Mouse (Mus musculus) ES-Bruce4 (cell line): ENCODE data around the gene Nphp4. TPM values are rescaled to one million over a fixed set of nuclear protein-coding genes. Genes with fewer than 3 reads are reported as not detected.
"Not testable (repeated sequence)": the region's sequence is repeated elsewhere in the genome, so short reads cannot be mapped to it uniquely, and the experiment has no call there.

Experiments
- H3K27ac ChIP-seq: 2 replicates; pipeline ENCODE4 v1.5.1; 2012; ENCODE audit warnings: low read length, inconsistent platforms; ENCODE audit not compliant: insufficient read depth
- H3K27me3 ChIP-seq: 2 replicates; pipeline ENCODE4 v1.6.1; 2012; ENCODE audit warnings: mild to moderate bottlenecking, low read length, inconsistent platforms; ENCODE audit not compliant: control insufficient read depth, poor library complexity, insufficient read depth, severe bottlenecking
- H3K36me3 ChIP-seq: 2 replicates; pipeline ENCODE4 v1.6.1; 2012; ENCODE audit warnings: inconsistent platforms, mild to moderate bottlenecking, low read length, moderate library complexity; ENCODE audit not compliant: control insufficient read depth, poor library complexity, insufficient read depth, severe bottlenecking
- H3K4me1 ChIP-seq: one replicate; pipeline ENCODE4 v1.8.1; 2011; ENCODE audit warnings: low read length; ENCODE audit not compliant: control insufficient read depth, insufficient read depth
- H3K4me3 ChIP-seq: 2 replicates; pipeline ENCODE4 v1.5.1; 2011; ENCODE audit warnings: low read depth, mild to moderate bottlenecking, low read length
- H3K9ac ChIP-seq: 2 replicates; pipeline ENCODE4 v1.6.1; 2012; ENCODE audit warnings: low read depth, mild to moderate bottlenecking, inconsistent platforms; ENCODE audit not compliant: poor library complexity, severe bottlenecking
- H3K9me3 ChIP-seq: replicated peaks from 2 replicates; pipeline ENCODE4 v1.6.1; 2012; ENCODE audit warnings: mild to moderate bottlenecking, low read length, inconsistent platforms; ENCODE audit not compliant: control insufficient read depth, poor library complexity, insufficient read depth, severe bottlenecking
- CTCF ChIP-seq: IDR thresholded peaks from one replicate; pipeline ENCODE4 v1.8.1; 2011; ENCODE audit warnings: low read depth, low read length
- EP300 ChIP-seq: IDR thresholded peaks from 2 replicates; pipeline ENCODE4 v1.6.1; 2011; ENCODE audit warnings: low read depth, low read length; ENCODE audit not compliant: insufficient read depth
- POLR2A ChIP-seq: IDR thresholded peaks from one replicate; pipeline ENCODE4 v1.8.1; 2011; ENCODE audit warnings: low read length; ENCODE audit not compliant: insufficient read depth
- polyA plus RNA-seq: library from polyadenylated mRNA; stranded (reverse); fragments of >200 nt; gene quantifications from 2 replicates; pipeline ENCODE4 v1.2.4, GENCODE M21; 2011; ENCODE audit warnings: low read depth; ENCODE audit not compliant: missing spikeins, insufficient read depth, insufficient read length

Gene Nphp4
- polyA plus RNA-seq, 1 experiment, result 4.8 TPM

DNA sequence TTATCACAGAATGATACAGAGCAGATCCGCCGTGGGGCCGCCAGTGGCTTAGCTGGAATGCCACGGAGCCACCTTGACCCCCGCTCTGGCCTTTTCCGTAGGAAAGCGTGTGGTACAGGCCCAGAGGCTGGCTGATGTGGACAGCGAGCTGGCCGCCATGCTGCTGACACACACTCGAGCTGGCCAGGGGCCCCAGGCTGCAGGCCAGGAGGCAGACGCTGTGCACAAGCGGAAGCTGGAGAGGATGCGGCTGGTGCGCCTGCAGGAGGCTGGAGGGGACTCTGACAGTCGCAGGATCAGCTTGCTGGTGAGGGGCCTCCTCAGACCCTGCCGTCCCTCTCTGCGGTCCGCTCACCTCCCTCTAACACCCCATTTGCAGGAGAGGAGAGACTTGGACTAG lies 77.9 kb downstream of the Nphp4 start:
- H3K4me1 ChIP-seq, result no peaks in the 10 kb centered on the region
- H3K27me3 ChIP-seq, result no peaks in the 10 kb centered on the region
- H3K27ac ChIP-seq, result no peak overlapping the region
- no peak overlapping the region for H3K9ac ChIP-seq
- no peaks in the 10 kb centered on the region for H3K9me3 ChIP-seq
- H3K4me3 ChIP-seq, result peak overlapping the region; percentile 69
- TF ChIP-seq EP300 (no peak), POLR2A (no peak), CTCF (no peak)
- no peaks in the 10 kb centered on the region for H3K36me3 ChIP-seq

DNA sequence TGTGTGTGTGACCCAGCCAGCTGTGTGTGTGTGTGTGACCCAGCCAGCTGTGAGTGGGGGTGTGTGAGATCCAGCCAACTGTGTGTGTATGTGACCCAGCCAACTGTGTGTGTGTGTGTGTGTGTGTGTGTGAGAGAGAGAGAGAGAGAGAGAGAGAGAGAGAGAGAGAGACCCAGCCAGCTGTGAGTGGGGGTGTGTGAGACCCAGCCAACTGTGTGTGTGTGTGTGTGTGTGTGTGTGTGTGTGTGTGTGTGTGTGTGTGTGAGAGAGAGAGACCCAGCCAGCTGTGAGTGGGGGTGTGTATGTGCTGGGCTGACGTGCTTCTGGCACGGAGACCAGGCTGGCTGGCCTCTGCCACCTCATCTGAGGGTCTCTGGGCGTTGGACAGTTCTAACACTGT lies 79.3 kb downstream of the Nphp4 start:
- not testable (repeated sequence) for H3K36me3 ChIP-seq, H3K27ac ChIP-seq, H3K9me3 ChIP-seq, H3K4me1 ChIP-seq, H3K4me3 ChIP-seq, H3K27me3 ChIP-seq, H3K9ac ChIP-seq

DNA sequence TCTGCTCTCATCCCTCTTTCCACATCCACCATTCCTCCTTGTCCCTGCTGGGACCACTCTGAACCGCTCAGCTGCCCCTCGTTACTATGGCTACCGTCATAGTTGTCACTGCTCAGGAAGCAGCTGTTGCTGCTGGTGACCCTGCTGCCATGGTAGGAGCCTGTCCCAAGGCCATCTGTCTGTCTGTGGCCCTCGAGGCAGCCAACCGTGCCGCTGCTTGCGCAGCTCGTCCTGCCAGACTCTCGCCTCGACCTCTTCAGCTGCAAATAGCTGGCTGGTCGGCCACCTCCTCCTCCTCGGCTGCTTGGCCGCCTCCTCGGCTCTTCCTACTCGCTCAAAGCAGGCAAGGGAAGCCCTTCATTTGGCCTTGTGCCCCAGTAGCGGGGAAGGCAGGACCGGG lies 81.7 kb downstream of the Nphp4 start:
- Histone ChIP-seq H3K4me3 (no peak overlapping the region), H3K9me3 (no peaks in the 10 kb centered on the region), H3K4me1 (no peaks in the 10 kb centered on the region)

DNA sequence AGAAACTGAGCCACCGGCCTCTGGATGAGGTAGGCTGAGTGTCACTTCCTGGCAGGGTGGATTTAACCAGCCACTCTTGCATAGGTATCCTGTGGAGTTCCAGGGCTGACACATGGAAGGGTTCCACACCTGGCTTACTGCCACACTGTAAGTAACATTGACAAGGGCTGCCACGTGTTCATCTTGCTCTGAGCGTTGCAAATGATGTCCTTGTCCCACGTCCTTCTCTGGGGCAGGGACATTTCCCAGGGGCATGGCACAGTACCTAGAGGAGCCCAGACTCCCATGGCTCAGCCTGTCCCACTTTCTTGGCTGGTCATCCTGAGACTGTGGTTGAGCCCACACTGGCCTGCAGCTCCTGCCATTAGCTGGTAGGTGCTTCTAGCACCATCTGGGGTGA lies 91.5 kb downstream of the Nphp4 start:
- Histone ChIP-seq H3K9ac (no peak overlapping the region), H3K36me3 (no peaks in the 10 kb centered on the region), H3K4me3 (no peak overlapping the region), H3K9me3 (no peaks in the 10 kb centered on the region), H3K27ac (no peak overlapping the region), H3K27me3 (no peaks in the 10 kb centered on the region), H3K4me1 (no peaks in the 10 kb centered on the region)
- no peak for TF ChIP-seq CTCF
- TF ChIP-seq POLR2A, result no peak
- TF ChIP-seq EP300, result no peak

More for the DNA sequence above, 81.7 kb downstream of the Nphp4 start:
- H3K36me3 ChIP-seq, result no peaks in the 10 kb centered on the region
- TF ChIP-seq CTCF (no peak), EP300 (no peak), POLR2A (no peak)
- no peak overlapping the region for H3K9ac ChIP-seq
- no peaks in the 10 kb centered on the region for H3K27me3 ChIP-seq
- no peak overlapping the region for H3K27ac ChIP-seq

DNA sequence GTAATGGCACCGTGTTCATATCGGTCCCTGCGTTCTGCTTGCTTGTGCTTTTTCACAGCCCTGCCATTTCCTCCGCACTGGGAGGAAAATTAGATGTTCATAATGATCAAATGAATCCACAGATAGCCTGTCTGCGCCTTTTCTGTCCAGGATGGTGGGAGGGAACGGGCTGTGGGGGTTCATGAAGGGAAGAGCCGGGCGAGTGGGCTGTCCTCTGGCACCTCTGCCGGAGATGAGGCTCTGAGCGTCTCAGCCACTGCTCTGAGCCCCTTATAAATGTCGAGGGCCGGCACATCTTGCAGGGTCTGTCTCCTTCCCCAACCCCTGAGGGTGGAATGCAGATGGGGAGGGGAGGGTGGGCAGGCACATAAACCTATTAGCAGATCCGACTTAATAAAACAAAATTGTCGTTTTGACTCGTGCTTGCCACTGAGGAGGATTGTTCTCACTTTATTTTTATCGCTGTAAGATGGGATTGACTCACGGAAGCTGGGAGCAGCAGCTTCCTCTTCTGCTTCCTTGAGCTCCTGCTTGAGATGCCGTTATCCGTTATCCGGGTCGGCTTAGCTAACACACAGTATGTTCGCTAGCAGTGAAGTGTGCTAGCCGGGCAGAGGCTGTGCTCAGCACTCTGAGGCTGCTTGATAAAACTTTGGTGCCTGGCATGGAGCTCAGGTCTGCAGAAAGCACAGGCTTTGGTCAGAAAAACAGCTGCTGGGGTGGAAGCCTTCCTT lies 92.3 kb downstream of the Nphp4 start:
- Histone ChIP-seq H3K36me3 (no peaks in the 10 kb centered on the region), H3K27ac (no peak overlapping the region)

DNA sequence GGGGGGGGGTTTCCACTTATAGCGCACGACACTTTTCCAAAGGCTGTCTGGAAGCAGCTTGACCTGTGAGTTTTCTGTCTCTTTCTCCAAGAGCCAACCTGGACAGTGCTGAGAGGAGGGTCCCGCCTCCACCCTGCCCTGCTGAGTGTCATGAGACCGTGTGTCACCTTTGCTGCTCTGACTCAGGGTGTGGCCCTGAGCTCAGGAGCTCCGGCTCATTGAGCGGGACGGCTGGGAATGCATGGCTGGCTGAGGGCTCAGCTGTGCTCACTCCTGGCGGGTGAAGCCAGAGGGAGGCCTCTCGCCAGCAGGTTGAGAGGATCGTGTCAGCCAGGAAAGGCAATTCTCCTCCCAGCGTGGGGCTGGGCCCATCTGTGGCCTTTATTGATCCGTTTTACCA lies 97.8 kb downstream of the Nphp4 start:
- H3K9ac ChIP-seq, result no peak overlapping the region
- no peak overlapping the region for H3K27ac ChIP-seq
- no peaks in the 10 kb centered on the region for H3K4me1 ChIP-seq
- H3K27me3 ChIP-seq, result no peaks in the 10 kb centered on the region
- H3K36me3 ChIP-seq, result no peaks in the 10 kb centered on the region
- TF ChIP-seq POLR2A (no peak), CTCF (no peak), EP300 (peak; percentile 43; the same call in 1 of the 2 replicates)
- no peaks in the 10 kb centered on the region for H3K9me3 ChIP-seq
- H3K4me3 ChIP-seq, result no peak overlapping the region

More for the DNA sequence above, 92.3 kb downstream of the Nphp4 start:
- Histone ChIP-seq H3K27me3 (no peaks in the 10 kb centered on the region), H3K9me3 (no peaks in the 10 kb centered on the region), H3K4me1 (no peaks in the 10 kb centered on the region), H3K4me3 (no peak overlapping the region), H3K9ac (no peak overlapping the region)
- TF ChIP-seq CTCF (no peak), EP300 (no peak), POLR2A (no peak)
